Mouse (Mus musculus) lung, embryonic 16.5 days (tissue): ENCODE data around the gene Trim17. TPM values are rescaled to one million over a fixed set of nuclear protein-coding genes. Genes with fewer than 3 reads are reported as not detected.

Source experiments
- ATAC-seq: fragments of 200-750 bp; cut with Nextera tagmentation; 2 replicates; pipeline ENCODE4 v1.8.0; 2017; ENCODE audit warnings: low read depth, mild to moderate bottlenecking, moderate library complexity
- H3K27ac ChIP-seq: fragments of 300-500 bp; sonication (generic); 2 replicates; pipeline ENCODE4 v1.5.1; 2014; ENCODE audit warnings: mild to moderate bottlenecking, control low read depth, low read length
- H3K27me3 ChIP-seq: fragments of 300-500 bp; sonication (generic); 2 replicates; pipeline ENCODE4 v1.6.1; 2014; ENCODE audit warnings: low read depth, low read length, mixed read lengths; ENCODE audit not compliant: control insufficient read depth, insufficient read depth
- H3K36me3 ChIP-seq: fragments of 300-500 bp; sonication (generic); 2 replicates; pipeline ENCODE4 v1.6.1; 2014; ENCODE audit warnings: low read length; ENCODE audit not compliant: control insufficient read depth, insufficient read depth
- H3K4me1 ChIP-seq: fragments of 300-500 bp; sonication (generic); replicated peaks from 2 replicates; pipeline ENCODE4 v1.6.1; 2014; ENCODE audit warnings: low read length, mixed read lengths; ENCODE audit not compliant: control insufficient read depth, insufficient read depth
- H3K4me2 ChIP-seq: fragments of 300-500 bp; sonication (generic); 2 replicates; pipeline ENCODE4 v1.6.1; 2014; ENCODE audit warnings: low read depth, low read length, control low read depth
- H3K4me3 ChIP-seq: fragments of 300-500 bp; sonication (generic); 2 replicates; pipeline ENCODE4 v1.5.1; 2014; ENCODE audit warnings: mild to moderate bottlenecking, low read length, control low read depth
- H3K9ac ChIP-seq: fragments of 300-500 bp; sonication (generic); 2 replicates; pipeline ENCODE4 v1.6.1; 2014; ENCODE audit warnings: low read length, control low read depth
- H3K9me3 ChIP-seq: fragments of 300-500 bp; sonication (generic); 2 replicates; pipeline ENCODE4 v1.6.1; 2016; ENCODE audit warnings: low read length; ENCODE audit not compliant: control insufficient read depth
- WGBS: fragments of 180-500 bp; shearing (Covaris S2); extraction: QIAGEN DNeasy Blood & Tissue Kit; methylation state at CpG from one replicate; pipeline ENCODE4 v1.1.7; 2014; 5-methylcytosine and 5-hydroxymethylcytosine counted together
- polyA plus RNA-seq: library from polyadenylated mRNA; unstranded; fragments of >200 nt; fragmentation: Nextera tagmentation; extraction: Ambion mirVana; gene quantifications from 2 replicates; pipeline ENCODE4 v1.2.1, GENCODE M21; 2015

Gene Trim17
- polyA plus RNA-seq, 1 experiment from 2014 or later = 0.41 TPM

GRCm38 (mm10) chr11:58963543-58963942 lies 9.1 kb downstream of the Trim17 start:
- Histone ChIP-seq H3K27me3 (peaks cover 13% of the 10 kb centered on the region; the same call in 1 of the 2 replicates), H3K4me1 (peaks cover 9% of the 10 kb centered on the region), H3K36me3 (no peaks in the 10 kb centered on the region), H3K9ac (no peak overlapping the region), H3K4me3 (no peak overlapping the region), H3K27ac (no peak overlapping the region), H3K4me2 (no peak overlapping the region), H3K9me3 (peaks cover 8% of the 10 kb centered on the region)
- ATAC-seq = no peak
- WGBS = 32% methylated on average over 17 of the region's 17 CpGs

- Histone ChIP-seq H3K9ac (no peak overlapping the region), H3K36me3 (no peaks in the 10 kb centered on the region), H3K4me1 (peaks cover 11% of the 10 kb centered on the region), H3K9me3 (peaks cover 8% of the 10 kb centered on the region), H3K27ac (no peak overlapping the region), H3K27me3 (peaks cover 13% of the 10 kb centered on the region; the same call in 1 of the 2 replicates), H3K4me2 (no peak overlapping the region), H3K4me3 (no peak overlapping the region)
- 76% methylated on average over 7 of the region's 7 CpGs for WGBS
- ATAC-seq = no peak
Measured at GRCm38 (mm10) chr11:58964216-58964615, 9.7 kb downstream of the Trim17 start.

GRCm38 (mm10) chr11:58965001-58965760 lies 10.7 kb downstream of the Trim17 start:
- ATAC-seq = no peak
- peaks cover 8% of the 10 kb centered on the region for H3K4me1 ChIP-seq
- WGBS = 43% methylated on average over 12 of the region's 12 CpGs
- peaks cover 13% of the 10 kb centered on the region; the same call in 1 of the 2 replicates for H3K27me3 ChIP-seq
- H3K4me2 ChIP-seq = no peak overlapping the region
- H3K9me3 ChIP-seq = peaks cover 8% of the 10 kb centered on the region
- H3K36me3 ChIP-seq = no peaks in the 10 kb centered on the region
- no peak overlapping the region for H3K4me3 ChIP-seq
- no peak overlapping the region for H3K27ac ChIP-seq
- no peak overlapping the region for H3K9ac ChIP-seq

- Histone ChIP-seq H3K4me3 (no peak overlapping the region), H3K27ac (no peak overlapping the region), H3K9ac (no peak overlapping the region), H3K4me2 (no peak overlapping the region), H3K9me3 (no peaks in the 10 kb centered on the region), H3K27me3 (peaks cover 4% of the 10 kb centered on the region; the same call in 1 of the 2 replicates), H3K4me1 (peaks cover 9% of the 10 kb centered on the region), H3K36me3 (no peaks in the 10 kb centered on the region)
- 96% methylated on average over 1 of the region's 1 CpGs for WGBS
- no peak for ATAC-seq
Measured at GRCm38 (mm10) chr11:58967346-58967745, 12.9 kb downstream of the Trim17 start.

- Histone ChIP-seq H3K4me3 (no peak overlapping the region), H3K4me2 (no peak overlapping the region), H3K36me3 (no peaks in the 10 kb centered on the region), H3K4me1 (peaks cover 9% of the 10 kb centered on the region), H3K27me3 (peaks cover 4% of the 10 kb centered on the region; the same call in 1 of the 2 replicates), H3K9me3 (no peaks in the 10 kb centered on the region), H3K27ac (no peak overlapping the region), H3K9ac (no peak overlapping the region)
- WGBS = 71% methylated on average over 7 of the region's 7 CpGs
- ATAC-seq = no peak
Measured at GRCm38 (mm10) chr11:58968551-58968950, 14.1 kb downstream of the Trim17 start.

- Histone ChIP-seq H3K4me3 (no peak overlapping the region), H3K27me3 (0 out of 2 replicates have a peak, but pooled peaks cover 4% of the 10 kb centered on the region), H3K9ac (no peak overlapping the region), H3K4me1 (peaks cover 9% of the 10 kb centered on the region), H3K27ac (peak overlapping the region; percentile 51), H3K36me3 (no peaks in the 10 kb centered on the region), H3K4me2 (no peak overlapping the region), H3K9me3 (no peaks in the 10 kb centered on the region)
- no peak for ATAC-seq
- WGBS = 61% methylated on average over 8 of the region's 8 CpGs
Measured at GRCm38 (mm10) chr11:58969027-58969426, 14.5 kb downstream of the Trim17 start.

- peaks cover 9% of the 10 kb centered on the region for H3K4me1 ChIP-seq
- H3K27ac ChIP-seq = peak overlapping the region; percentile 51
- no peak overlapping the region for H3K4me2 ChIP-seq
- no peak overlapping the region for H3K4me3 ChIP-seq
- no peaks in the 10 kb centered on the region for H3K36me3 ChIP-seq
- 36% methylated on average over 6 of the region's 6 CpGs for WGBS
- H3K9ac ChIP-seq = no peak overlapping the region
- no peaks in the 10 kb centered on the region for H3K27me3 ChIP-seq
- H3K9me3 ChIP-seq = no peaks in the 10 kb centered on the region
- peak; percentile 88 for ATAC-seq
Measured at GRCm38 (mm10) chr11:58969659-58970058, 15.2 kb downstream of the Trim17 start.

- H3K9ac ChIP-seq = no peak overlapping the region
- H3K9me3 ChIP-seq = no peaks in the 10 kb centered on the region
- no peak for ATAC-seq
- H3K27me3 ChIP-seq = no peaks in the 10 kb centered on the region
- no peaks in the 10 kb centered on the region for H3K36me3 ChIP-seq
- WGBS = 89% methylated on average over 21 of the region's 21 CpGs
- peaks cover 9% of the 10 kb centered on the region for H3K4me1 ChIP-seq
- no peak overlapping the region for H3K4me3 ChIP-seq
- no peak overlapping the region for H3K27ac ChIP-seq
- no peak overlapping the region for H3K4me2 ChIP-seq
Measured at GRCm38 (mm10) chr11:58970831-58971530, 16.5 kb downstream of the Trim17 start.

- 93% methylated on average over 3 of the region's 3 CpGs for WGBS
- Histone ChIP-seq H3K4me2 (no peak overlapping the region), H3K4me1 (peaks cover 9% of the 10 kb centered on the region), H3K9me3 (no peaks in the 10 kb centered on the region), H3K4me3 (no peak overlapping the region), H3K36me3 (no peaks in the 10 kb centered on the region), H3K27ac (no peak overlapping the region), H3K9ac (no peak overlapping the region), H3K27me3 (no peaks in the 10 kb centered on the region)
- ATAC-seq = no peak
Measured at GRCm38 (mm10) chr11:58971796-58972195, 17.3 kb downstream of the Trim17 start.
